Mouse (Mus musculus) limb, embryonic 10.5 days (tissue): ENCODE measurements around the gene 1700019D03Rik. TPM values are rescaled to one million over a fixed set of nuclear protein-coding genes. Genes with fewer than 3 reads are reported as not detected.

Experiments
- DNase-seq: peaks from one replicate; pipeline ENCODE4 v3.0.0-alpha.2; 2017; ENCODE audit warnings: low spot score
- H3K27ac ChIP-seq: fragments of 300-500 bp; sonication (generic); 2 replicates; pipeline ENCODE4 v1.5.1; 2016; ENCODE audit warnings: mild to moderate bottlenecking
- H3K27me3 ChIP-seq: fragments of 300-500 bp; sonication (generic); 2 replicates; pipeline ENCODE4 v1.6.1; 2016; ENCODE audit warnings: low read depth, mild to moderate bottlenecking; ENCODE audit not compliant: poor library complexity, severe bottlenecking
- H3K36me3 ChIP-seq: fragments of 300-500 bp; sonication (generic); 2 replicates; pipeline ENCODE4 v1.6.1; 2016; ENCODE audit warnings: mild to moderate bottlenecking, moderate library complexity
- H3K4me1 ChIP-seq: fragments of 300-500 bp; sonication (generic); 2 replicates; pipeline ENCODE4 v1.6.1; 2016
- H3K4me3 ChIP-seq: fragments of 300-500 bp; sonication (generic); 2 replicates; pipeline ENCODE4 v1.5.1; 2016; ENCODE audit warnings: mild to moderate bottlenecking, moderate library complexity
- H3K9me3 ChIP-seq: fragments of 300-500 bp; sonication (generic); replicated peaks from 2 replicates; pipeline ENCODE4 v1.6.1; 2016; ENCODE audit warnings: mild to moderate bottlenecking
- WGBS: fragments of 180-500 bp; shearing (Covaris S2); methylation state at CpG from one replicate; pipeline ENCODE4 v1.1.7; 2016; 5-methylcytosine and 5-hydroxymethylcytosine counted together
- polyA plus RNA-seq: library from polyadenylated mRNA; unstranded; fragments of >200 nt; fragmentation: Nextera tagmentation; extraction: Ambion mirVana; gene quantifications from 2 replicates; pipeline ENCODE4 v1.2.1, GENCODE M21; 2016

1700019D03Rik gene
- polyA plus RNA-seq, 1 experiment from 2014 or later, result 0.84 TPM

GRCm38 (mm10) chr1:53014716-53015115 is 5.3 kb downstream of the 1700019D03Rik start:
- Histone ChIP-seq H3K9me3 (no peaks in the 10 kb centered on the region), H3K4me3 (no peak overlapping the region), H3K27me3 (no peaks in the 10 kb centered on the region), H3K36me3 (no peaks in the 10 kb centered on the region), H3K4me1 (no peaks in the 10 kb centered on the region), H3K27ac (no peak overlapping the region)
- no peak for DNase-seq
- WGBS, result 90% methylated on average over 6 of the region's 6 CpGs

GRCm38 (mm10) chr1:52986692-52987091 is 33.3 kb downstream of the 1700019D03Rik start:
- Histone ChIP-seq H3K27me3 (no peaks in the 10 kb centered on the region), H3K9me3 (no peaks in the 10 kb centered on the region), H3K4me1 (no peaks in the 10 kb centered on the region), H3K36me3 (no peaks in the 10 kb centered on the region), H3K4me3 (no peak overlapping the region), H3K27ac (no peak overlapping the region)
- WGBS, result 80% methylated on average over 5 of the region's 5 CpGs
- no peak for DNase-seq

- Histone ChIP-seq H3K27ac (no peak overlapping the region), H3K27me3 (no peaks in the 10 kb centered on the region), H3K9me3 (no peaks in the 10 kb centered on the region), H3K4me1 (no peaks in the 10 kb centered on the region), H3K4me3 (no peak overlapping the region), H3K36me3 (no peaks in the 10 kb centered on the region)
- DNase-seq, result no peak
- WGBS, result 85% methylated on average over 5 of the region's 5 CpGs
Observed at GRCm38 (mm10) chr1:52973198-52973597, 46.8 kb downstream of the 1700019D03Rik start.

- Histone ChIP-seq H3K27me3 (no peaks in the 10 kb centered on the region), H3K4me1 (no peaks in the 10 kb centered on the region), H3K27ac (no peak overlapping the region), H3K4me3 (no peak overlapping the region), H3K9me3 (no peaks in the 10 kb centered on the region), H3K36me3 (no peaks in the 10 kb centered on the region)
- WGBS, result 82% methylated on average over 2 of the region's 2 CpGs
- DNase-seq, result no peak
Observed at GRCm38 (mm10) chr1:52971881-52972503, 48.0 kb downstream of the 1700019D03Rik start.

- Histone ChIP-seq H3K9me3 (no peaks in the 10 kb centered on the region), H3K27ac (no peak overlapping the region), H3K4me3 (no peak overlapping the region), H3K27me3 (no peaks in the 10 kb centered on the region), H3K36me3 (no peaks in the 10 kb centered on the region), H3K4me1 (no peaks in the 10 kb centered on the region)
- WGBS, result 80% methylated on average over 8 of the region's 8 CpGs
- no peak for DNase-seq
Observed at GRCm38 (mm10) chr1:52964581-52964980, 55.4 kb downstream of the 1700019D03Rik start.

GRCm38 (mm10) chr1:52963097-52963496 is 56.9 kb downstream of the 1700019D03Rik start:
- no peak for DNase-seq
- Histone ChIP-seq H3K4me3 (no peak overlapping the region), H3K4me1 (no peaks in the 10 kb centered on the region), H3K9me3 (no peaks in the 10 kb centered on the region), H3K27me3 (no peaks in the 10 kb centered on the region), H3K36me3 (no peaks in the 10 kb centered on the region), H3K27ac (no peak overlapping the region)
- WGBS, result 82% methylated on average over 2 of the region's 2 CpGs

- H3K4me1 ChIP-seq, result no peaks in the 10 kb centered on the region
- WGBS, result 85% methylated on average over 6 of the region's 6 CpGs
- H3K36me3 ChIP-seq, result no peaks in the 10 kb centered on the region
- H3K9me3 ChIP-seq, result no peaks in the 10 kb centered on the region
- H3K27me3 ChIP-seq, result no peaks in the 10 kb centered on the region
- H3K4me3 ChIP-seq, result no peak overlapping the region
- DNase-seq, result no peak
- no peak overlapping the region for H3K27ac ChIP-seq
Observed at GRCm38 (mm10) chr1:52960191-52960590, 59.8 kb downstream of the 1700019D03Rik start.

- 81% methylated on average over 4 of the region's 4 CpGs for WGBS
- no peak overlapping the region for H3K4me3 ChIP-seq
Observed at GRCm38 (mm10) chr1:52956746-52957145, 63.2 kb downstream of the 1700019D03Rik start.

GRCm38 (mm10) chr1:52955102-52955501 is 64.9 kb downstream of the 1700019D03Rik start:
- Histone ChIP-seq H3K27me3 (peaks cover 26% of the 10 kb centered on the region), H3K9me3 (no peaks in the 10 kb centered on the region), H3K4me1 (peaks cover 18% of the 10 kb centered on the region), H3K27ac (no peak overlapping the region), H3K4me3 (no peak overlapping the region), H3K36me3 (no peaks in the 10 kb centered on the region)
- 52% methylated on average over 6 of the region's 6 CpGs for WGBS
- DNase-seq, result no peak

More at GRCm38 (mm10) chr1:52956746-52957145, 63.2 kb downstream of the 1700019D03Rik start:
- peaks cover 26% of the 10 kb centered on the region for H3K27me3 ChIP-seq
- H3K36me3 ChIP-seq, result no peaks in the 10 kb centered on the region
- DNase-seq, result no peak
- H3K4me1 ChIP-seq, result peaks cover 15% of the 10 kb centered on the region
- H3K27ac ChIP-seq, result no peak overlapping the region
- no peaks in the 10 kb centered on the region for H3K9me3 ChIP-seq

GRCm38 (mm10) chr1:52954456-52954855 is 65.5 kb downstream of the 1700019D03Rik start:
- 87% methylated on average over 2 of the region's 2 CpGs for WGBS
- H3K36me3 ChIP-seq, result no peaks in the 10 kb centered on the region
- H3K4me1 ChIP-seq, result peaks cover 18% of the 10 kb centered on the region
- no peaks in the 10 kb centered on the region for H3K9me3 ChIP-seq
- peaks cover 26% of the 10 kb centered on the region for H3K27me3 ChIP-seq
- H3K27ac ChIP-seq, result no peak overlapping the region
- no peak for DNase-seq
- H3K4me3 ChIP-seq, result no peak overlapping the region

GRCm38 (mm10) chr1:52953548-52953947 is 66.4 kb downstream of the 1700019D03Rik start:
- no peak for DNase-seq
- Histone ChIP-seq H3K36me3 (no peaks in the 10 kb centered on the region), H3K4me3 (peak overlapping the region; percentile 70; the same call in 1 of the 2 replicates), H3K9me3 (no peaks in the 10 kb centered on the region), H3K27ac (no peak overlapping the region), H3K27me3 (peaks cover 26% of the 10 kb centered on the region), H3K4me1 (peaks cover 18% of the 10 kb centered on the region)
- WGBS, result 17% methylated on average over 4 of the region's 4 CpGs

GRCm38 (mm10) chr1:52952551-52953397 is 67.2 kb downstream of the 1700019D03Rik start:
- Histone ChIP-seq H3K36me3 (no peaks in the 10 kb centered on the region), H3K27me3 (peaks cover 26% of the 10 kb centered on the region), H3K4me1 (peaks cover 18% of the 10 kb centered on the region), H3K27ac (peak overlapping the region; percentile 82), H3K9me3 (no peaks in the 10 kb centered on the region), H3K4me3 (peak overlapping the region; percentile 70)
- WGBS, result under 1% methylated on average over 47 of the region's 47 CpGs
- DNase-seq, result peak; percentile 55

GRCm38 (mm10) chr1:52952143-52952542 is 67.8 kb downstream of the 1700019D03Rik start:
- DNase-seq, result no peak
- WGBS, result 7% methylated on average over 5 of the region's 5 CpGs
- peak overlapping the region; percentile 70 for H3K4me3 ChIP-seq

More at GRCm38 (mm10) chr1:52952143-52952542, 67.8 kb downstream of the 1700019D03Rik start:
- Histone ChIP-seq H3K36me3 (no peaks in the 10 kb centered on the region), H3K27me3 (peaks cover 26% of the 10 kb centered on the region), H3K27ac (no peak overlapping the region), H3K4me1 (peaks cover 18% of the 10 kb centered on the region), H3K9me3 (no peaks in the 10 kb centered on the region)
